In genomic region chr9:121351388-121352078, GRCm38 (mm10) we compare ENCODE assay signal across 7 mouse cellular contexts. TPM values are rescaled to one million over a fixed set of nuclear protein-coding genes. Genes with fewer than 3 reads are reported as not detected.
DNase-seq lines count a peak whose midpoint lies in the region; ATAC-seq and TF ChIP-seq lines count a peak whose summit lies in the region.

No protein-coding gene starts in this region.

- H3K27me3 ChIP-seq in kidney, embryonic 15.5 days, result no peaks in the 10 kb centered on the region
- H3K27me3 ChIP-seq in embryonic facial prominence, embryonic 10.5 days (replicated peaks; ENCODE audit: low read depth, poor library complexity, severe bottlenecking), result no peaks in the 10 kb centered on the region
- no peaks in the 10 kb centered on the region for H3K27me3 ChIP-seq in forebrain, postnatal 0 days (ENCODE audit: insufficient read depth, low read length)
- no peaks in the 10 kb centered on the region for H3K27me3 ChIP-seq in midbrain, embryonic 13.5 days

- no peak overlapping the region for H3K4me3 ChIP-seq in kidney, embryonic 15.5 days (replicated peaks)
- no peak overlapping the region for H3K4me3 ChIP-seq in embryonic facial prominence, embryonic 10.5 days
- H3K4me3 ChIP-seq in forebrain, postnatal 0 days (ENCODE audit: low read depth, low read length), result no peak overlapping the region
- no peak overlapping the region for H3K4me3 ChIP-seq in midbrain, embryonic 13.5 days (replicated peaks)

- peaks cover 58% of the 10 kb centered on the region for H3K4me1 ChIP-seq in kidney, embryonic 15.5 days
- H3K4me1 ChIP-seq in embryonic facial prominence, embryonic 10.5 days, result peaks cover 63% of the 10 kb centered on the region
- peaks cover 17% of the 10 kb centered on the region for H3K4me1 ChIP-seq in forebrain, postnatal 0 days (ENCODE audit: insufficient read depth)
- peaks cover 62% of the 10 kb centered on the region for H3K4me1 ChIP-seq in midbrain, embryonic 13.5 days (replicated peaks)

- TF ChIP-seq CTCF in forebrain, postnatal 0 days (IDR thresholded peaks at IDR 0.05; ENCODE audit: low read depth), result no peak

- no peak for DNase-seq in kidney, adult 8-10 months
- no peak for DNase-seq in embryonic facial prominence, embryonic 10.5 days (ENCODE audit: low spot score)
- no peak for DNase-seq in forebrain, postnatal 0 days
- DNase-seq in urinary bladder, postnatal 14 days (ENCODE audit: low spot score), result no peak
- DNase-seq in spleen, postnatal 36 days (ENCODE audit: low spot score in 2 of 2), result no peak

- H3K9ac ChIP-seq in kidney, embryonic 15.5 days, result no peak overlapping the region
- no peak overlapping the region for H3K9ac ChIP-seq in forebrain, postnatal 0 days
- H3K9ac ChIP-seq in midbrain, embryonic 13.5 days (replicated peaks), result no peak overlapping the region

- 34% methylated on average over 9 of the region's 9 CpGs for WGBS in kidney, embryonic 15.5 days
- WGBS in embryonic facial prominence, embryonic 10.5 days, result 55% methylated on average over 9 of the region's 9 CpGs
- WGBS in forebrain, postnatal 0 days, result 60% methylated on average over 9 of the region's 9 CpGs
- 58% methylated on average over 9 of the region's 9 CpGs for WGBS in midbrain, embryonic 13.5 days

- no peak overlapping the region for H3K4me2 ChIP-seq in kidney, embryonic 15.5 days
- H3K4me2 ChIP-seq in forebrain, postnatal 0 days (ENCODE audit: low read depth), result no peak overlapping the region
- H3K4me2 ChIP-seq in midbrain, embryonic 13.5 days (replicated peaks), result no peak overlapping the region

- H3K9me3 ChIP-seq in kidney, embryonic 15.5 days (replicated peaks), result no peaks in the 10 kb centered on the region
- no peaks in the 10 kb centered on the region for H3K9me3 ChIP-seq in embryonic facial prominence, embryonic 10.5 days
- no peaks in the 10 kb centered on the region for H3K9me3 ChIP-seq in forebrain, postnatal 0 days (ENCODE audit: low read length)
- no peaks in the 10 kb centered on the region for H3K9me3 ChIP-seq in midbrain, embryonic 13.5 days

- H3K27ac ChIP-seq in kidney, embryonic 15.5 days, result peak overlapping the region; percentile 67
- H3K27ac ChIP-seq in embryonic facial prominence, embryonic 10.5 days (replicated peaks), result peak overlapping the region; percentile 59; the same call in 1 of the 2 replicates
- H3K27ac ChIP-seq in forebrain, postnatal 0 days (ENCODE audit: low read depth, low read length), result 0 out of 2 replicates have a peak overlapping the region, but pooled peaks have one; percentile 23
- peak overlapping the region; percentile 45; the same call in 1 of the 2 replicates for H3K27ac ChIP-seq in midbrain, embryonic 13.5 days

- ATAC-seq in kidney, embryonic 15.5 days (replicated peaks; ENCODE audit: low FRiP score), result no peak
- ATAC-seq in forebrain, postnatal 0 days, result no peak
- ATAC-seq in midbrain, embryonic 13.5 days, result no peak

- H3K36me3 ChIP-seq in kidney, embryonic 15.5 days, result no peaks in the 10 kb centered on the region
- H3K36me3 ChIP-seq in embryonic facial prominence, embryonic 10.5 days (replicated peaks), result no peaks in the 10 kb centered on the region; the same call in 1 of the 2 replicates
- no peaks in the 10 kb centered on the region for H3K36me3 ChIP-seq in forebrain, postnatal 0 days (ENCODE audit: insufficient read depth)
- no peaks in the 10 kb centered on the region for H3K36me3 ChIP-seq in midbrain, embryonic 13.5 days

RNA-seq across cellular contexts. Expression of gene Trak1, which starts 54.2 kb away (rescaled TPM):
- 15.1 and 18.7 TPM in 2 replicates for polyA plus RNA-seq in kidney, embryonic 15.5 days (2015; fragmentation: Nextera tagmentation; extraction: Ambion mirVana)
- polyA plus RNA-seq in embryonic facial prominence, embryonic 10.5 days (2016; fragmentation: Nextera tagmentation; extraction: Ambion mirVana), result 14.1 and 14.7 TPM in 2 replicates
- 115 and 116 TPM in 2 replicates for total RNA-seq in forebrain, postnatal 0 days (2014; rRNA removed)
- 46.2 and 61.8 TPM in 2 replicates for polyA plus RNA-seq in forebrain, postnatal 0 days (2015; fragmentation: Nextera tagmentation; extraction: Ambion mirVana)
- polyA plus RNA-seq in midbrain, embryonic 13.5 days (2015; fragmentation: Nextera tagmentation; extraction: Ambion mirVana), result 41.1 and 44.8 TPM in 2 replicates
